Mouse (Mus musculus) olfactory bulb, adult 2 months (tissue): ENCODE measurements around the gene Slc2a5. TPM values are rescaled to one million over a fixed set of nuclear protein-coding genes. Genes with fewer than 3 reads are reported as not detected.

Experiments
- H3K27ac ChIP-seq: fragments of 200-500 bp; 2 replicates; pipeline ENCODE4 v1.5.1; 2012; ENCODE audit warnings: low read depth, low read length; ENCODE audit not compliant: insufficient read depth
- H3K4me1 ChIP-seq: fragments of 200-500 bp; 2 replicates; pipeline ENCODE4 v1.6.1; 2012; ENCODE audit warnings: low read length; ENCODE audit not compliant: control insufficient read depth, insufficient read depth
- H3K4me3 ChIP-seq: fragments of 200-500 bp; 2 replicates; pipeline ENCODE4 v1.5.1; 2012; ENCODE audit warnings: mild to moderate bottlenecking, low read depth, low read length, moderate library complexity; ENCODE audit not compliant: insufficient read depth
- CTCF ChIP-seq: fragments of 200-500 bp; IDR thresholded peaks from 2 replicates; pipeline ENCODE4 v1.5.1; 2012; ENCODE audit warnings: low read depth, mild to moderate bottlenecking, low read length, moderate library complexity; ENCODE audit not compliant: insufficient read depth
- POLR2A ChIP-seq: fragments of 200-500 bp; IDR thresholded peaks from 2 replicates; pipeline ENCODE4 v1.6.1; 2012; ENCODE audit warnings: mild to moderate bottlenecking, low read depth, low read length, moderate library complexity; ENCODE audit not compliant: insufficient read depth
- WGBS: fragments of 180-500 bp; shearing (Covaris S2); methylation state at CpG from one replicate; pipeline ENCODE4 v1.1.7; 2018; 5-methylcytosine and 5-hydroxymethylcytosine counted together
- polyA plus RNA-seq: library from polyadenylated mRNA; stranded (reverse); fragments of >200 nt; gene quantifications from 2 replicates; pipeline ENCODE4 v1.2.4, GENCODE M21; 2012; ENCODE audit warnings: low replicate concordance; ENCODE audit not compliant: missing spikeins, insufficient read depth, insufficient read length

The Slc2a5 gene
- polyA plus RNA-seq = not detected in 2 replicates

DNA sequence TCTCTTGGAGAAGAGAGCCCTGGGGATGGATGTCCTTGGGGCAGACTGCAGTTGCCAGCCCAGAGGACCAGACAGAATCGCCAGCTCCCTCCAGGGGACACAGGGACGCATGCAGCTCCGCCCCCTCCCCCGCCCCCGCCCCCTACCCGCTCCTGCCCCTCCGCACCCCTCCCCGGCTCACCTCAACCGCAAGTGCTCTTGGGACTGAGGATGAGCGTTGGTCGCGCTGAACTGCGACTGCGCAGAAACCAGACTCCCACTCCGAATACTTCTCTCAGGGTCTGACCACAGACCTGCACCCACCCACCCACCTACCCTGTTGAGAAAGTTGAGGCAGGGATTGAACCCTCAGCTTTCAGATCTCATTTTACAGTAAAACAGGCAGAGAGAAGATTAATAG lies at the start of gene Slc2a5:
Gene Slc2a5 (plus strand): TSS at position 229 of the 400 bp plus-strand sequence.
- 19% methylated on average over 15 of the region's 15 CpGs for WGBS
- Histone ChIP-seq H3K27ac (no peak within 1 kb of the TSS), H3K4me3 (no peak within 1 kb of the TSS), H3K4me1 (no peaks in the 10 kb centered on the region)
- TF ChIP-seq CTCF = no peak
- TF ChIP-seq POLR2A = no peak

DNA sequence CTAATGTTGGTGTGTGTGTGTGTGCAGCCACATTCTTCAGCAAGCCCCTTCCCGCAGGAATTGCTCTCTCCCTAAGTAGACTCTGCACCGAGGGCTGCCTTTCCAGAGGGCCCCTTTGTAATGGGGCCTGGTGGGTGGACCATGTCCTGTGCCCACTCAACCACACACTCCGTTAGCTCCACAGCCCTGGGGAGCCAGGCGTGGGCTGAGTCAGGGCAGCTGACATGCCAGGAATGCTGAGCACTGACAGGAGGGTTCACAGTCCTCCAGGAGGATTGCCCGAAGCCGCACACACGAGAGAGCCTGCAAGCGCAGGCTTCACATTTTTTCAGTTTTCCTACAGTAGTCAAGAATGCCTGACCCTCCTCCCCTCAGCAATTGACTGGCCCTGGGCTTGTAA lies 48.9 kb upstream of the Slc2a5 start:
- Histone ChIP-seq H3K4me3 (no peak overlapping the region), H3K27ac (no peak overlapping the region), H3K4me1 (peaks cover 5% of the 10 kb centered on the region)
- TF ChIP-seq POLR2A (no peak), CTCF (no peak)
- WGBS = 52% methylated on average over 8 of the region's 8 CpGs

- WGBS = 59% methylated on average over 15 of the region's 15 CpGs
- no peak overlapping the region for H3K27ac ChIP-seq
- no peak overlapping the region for H3K4me3 ChIP-seq
- H3K4me1 ChIP-seq = peaks cover 5% of the 10 kb centered on the region
- no peak for TF ChIP-seq POLR2A
- no peak for TF ChIP-seq CTCF
These were observed 46.5 kb upstream of the Slc2a5 start for GRCm38 (mm10) chr4:150072416-150073101.

- H3K4me3 ChIP-seq = no peak overlapping the region
- no peak overlapping the region for H3K27ac ChIP-seq
- WGBS = 19% methylated on average over 8 of the region's 8 CpGs
- peaks cover 5% of the 10 kb centered on the region for H3K4me1 ChIP-seq
- TF ChIP-seq POLR2A (no peak), CTCF (peak; percentile 65; the same call in 1 of the 2 replicates)
These were observed 46.0 kb upstream of the Slc2a5 start for GRCm38 (mm10) chr4:150073102-150073473.

DNA sequence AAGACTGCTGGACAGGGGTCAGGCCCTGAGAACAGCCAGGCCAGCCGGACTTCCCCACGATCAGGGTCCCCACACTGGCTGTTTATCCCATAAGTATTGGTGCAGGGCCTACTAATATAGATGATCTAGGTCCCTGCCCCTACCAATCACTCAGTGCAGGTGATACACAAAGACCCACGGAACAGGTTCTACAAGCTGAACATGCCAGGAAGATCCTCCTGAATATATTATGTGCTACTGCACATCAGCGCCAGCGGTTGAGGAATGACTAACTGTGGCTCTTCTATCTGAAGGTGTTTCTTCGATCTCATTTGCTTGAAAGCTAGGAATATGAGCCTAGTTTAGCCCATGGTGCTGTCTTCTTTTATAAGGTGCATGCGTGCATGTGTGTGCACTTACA lies 43.7 kb upstream of the Slc2a5 start:
- TF ChIP-seq POLR2A (no peak), CTCF (no peak)
- 92% methylated on average over 7 of the region's 7 CpGs for WGBS

GRCm38 (mm10) chr4:150076147-150076546 lies 42.9 kb upstream of the Slc2a5 start:
- WGBS = 51% methylated on average over 18 of the region's 18 CpGs
- TF ChIP-seq CTCF (no peak), POLR2A (no peak)
- no peaks in the 10 kb centered on the region for H3K4me1 ChIP-seq
- H3K27ac ChIP-seq = no peak overlapping the region
- H3K4me3 ChIP-seq = no peak overlapping the region

More for the DNA sequence above, 43.7 kb upstream of the Slc2a5 start:
- Histone ChIP-seq H3K27ac (no peak overlapping the region), H3K4me1 (no peaks in the 10 kb centered on the region), H3K4me3 (no peak overlapping the region)

DNA sequence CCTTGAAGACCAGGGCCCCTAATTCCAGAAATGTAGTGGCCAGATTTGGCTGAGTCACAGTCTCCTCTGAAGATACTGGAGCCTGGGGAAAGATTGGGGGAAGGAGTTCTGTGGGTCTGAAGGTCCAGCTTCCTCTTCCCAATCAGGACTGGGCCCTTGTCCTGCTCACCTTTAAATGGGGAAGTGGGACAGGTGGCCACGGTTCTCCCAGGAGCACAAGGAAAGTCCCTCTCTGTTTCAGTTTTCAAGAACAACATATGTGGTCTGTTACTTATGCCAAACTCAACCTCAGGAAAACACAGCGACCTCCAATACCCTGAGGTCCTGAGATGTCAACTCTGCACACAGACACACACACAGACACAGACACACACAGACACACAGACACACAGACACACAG lies 40.4 kb upstream of the Slc2a5 start:
- Histone ChIP-seq H3K27ac (no peak overlapping the region), H3K4me1 (no peaks in the 10 kb centered on the region), H3K4me3 (no peak overlapping the region)
- TF ChIP-seq CTCF (no peak), POLR2A (no peak)
- WGBS = 82% methylated on average over 2 of the region's 2 CpGs

DNA sequence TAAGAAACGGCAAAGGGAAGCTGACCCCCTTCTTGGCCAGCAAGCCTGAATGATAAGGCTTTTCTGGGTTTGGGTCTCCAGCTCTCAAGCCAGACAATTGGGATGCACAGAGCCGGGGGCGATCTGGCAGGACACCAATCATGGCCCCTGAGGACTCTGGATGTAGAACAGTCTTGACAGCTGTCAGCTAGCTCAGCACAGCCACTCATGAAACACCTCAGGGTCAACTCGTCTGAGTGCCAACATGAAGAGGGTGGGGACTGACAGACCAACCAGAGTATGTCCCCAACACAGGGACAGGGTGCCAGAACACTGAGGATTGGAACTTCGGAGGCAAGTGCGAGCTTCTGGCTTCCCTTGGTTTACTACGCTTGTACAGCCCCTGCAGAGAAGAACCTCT lies 39.8 kb upstream of the Slc2a5 start:
- TF ChIP-seq POLR2A = no peak
- TF ChIP-seq CTCF = no peak
- 87% methylated on average over 7 of the region's 7 CpGs for WGBS
- no peak overlapping the region for H3K27ac ChIP-seq
- no peak overlapping the region for H3K4me3 ChIP-seq
- H3K4me1 ChIP-seq = no peaks in the 10 kb centered on the region

DNA sequence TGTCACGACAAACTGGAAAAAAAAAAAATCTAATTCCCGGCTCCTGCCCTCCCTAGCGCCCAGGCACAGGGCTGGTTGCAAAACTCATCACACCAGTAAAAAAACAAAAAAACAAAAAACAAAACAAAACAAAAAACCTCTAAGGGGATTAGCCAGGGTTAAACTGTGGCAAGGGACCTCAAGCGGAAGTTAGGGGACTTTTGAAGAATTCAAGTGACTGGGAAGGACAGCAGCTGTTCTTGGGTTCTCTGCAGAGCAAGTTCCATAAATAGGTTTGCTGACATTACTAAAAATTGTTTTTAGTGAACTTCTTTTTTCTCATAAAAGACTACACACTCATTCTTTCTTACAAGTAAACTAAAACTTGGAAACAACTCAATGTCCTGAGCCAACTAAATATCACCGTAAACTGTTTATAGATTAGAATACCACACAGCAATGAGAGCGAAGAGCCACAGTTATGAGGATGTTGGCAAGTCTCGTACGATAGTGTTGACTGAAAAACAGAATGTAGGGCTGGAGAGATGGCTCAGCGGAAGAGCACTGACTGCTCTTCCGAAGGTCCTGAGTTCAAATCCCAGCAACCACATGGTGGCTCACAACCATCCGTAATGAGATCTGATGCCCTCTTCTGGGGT lies 38.6 kb upstream of the Slc2a5 start:
- no peak overlapping the region for H3K27ac ChIP-seq
- H3K4me1 ChIP-seq = no peaks in the 10 kb centered on the region
- no peak for TF ChIP-seq CTCF
- WGBS = 85% methylated on average over 11 of the region's 11 CpGs
- no peak overlapping the region for H3K4me3 ChIP-seq

- no peak for TF ChIP-seq POLR2A
- no peak for TF ChIP-seq CTCF
These were observed 33.7 kb upstream of the Slc2a5 start for GRCm38 (mm10) chr4:150085366-150085765.

More at GRCm38 (mm10) chr4:150085366-150085765, 33.7 kb upstream of the Slc2a5 start:
- Histone ChIP-seq H3K27ac (no peak overlapping the region), H3K4me1 (peaks cover 12% of the 10 kb centered on the region), H3K4me3 (no peak overlapping the region)
- WGBS = 74% methylated on average over 4 of the region's 4 CpGs
